Mouse (Mus musculus): ENCODE measurements around the gene Nkapd1. TPM values are rescaled to one million over a fixed set of nuclear protein-coding genes. Genes with fewer than 3 reads are reported as not detected.

Gene Nkapd1
- polyA plus RNA-seq, 1 experiment from 2014 or later = 25.7 TPM

- ATAC-seq (replicated peaks; ENCODE audit: low FRiP score, low read depth) (no peak), DNase-seq (ENCODE audit: low spot score) (no peak)
- H3K4me1 ChIP-seq (replicated peaks; ENCODE audit: insufficient read depth, low read length) = no peaks in the 10 kb centered on the region
- no peak within 1 kb of the TSS for H3K27ac ChIP-seq
- no peak within 1 kb of the TSS for H3K4me2 ChIP-seq (ENCODE audit: low read length)
- TF ChIP-seq CTCF (IDR thresholded peaks at IDR 0.05; ENCODE audit: low read depth) = no peak
- 88% methylated on average over 38 of the region's 38 CpGs for WGBS
- no peaks in the 10 kb centered on the region for H3K27me3 ChIP-seq (ENCODE audit: insufficient read depth, low read length)
- H3K9ac ChIP-seq (ENCODE audit: low read depth, low read length) = no peak within 1 kb of the TSS
- H3K4me3 ChIP-seq (replicated peaks; ENCODE audit: low read depth, low read length) = no peak within 1 kb of the TSS
- no peaks in the 10 kb centered on the region for H3K36me3 ChIP-seq (ENCODE audit: insufficient read depth, low read length)
- H3K9me3 ChIP-seq (replicated peaks; ENCODE audit: low read length) = no peaks in the 10 kb centered on the region
Observed at GRCm38 (mm10) chr9:50561145-50561917, 55.9 kb downstream of the Nkapd1 start, which contains the start of gene Tex12. Gene Tex12 (minus strand): TSS chr9:50561325.

Other genes with a start within 250 kb of the Nkapd1 start
- gene Plet1, start 122.9 kb downstream of the Nkapd1 start, polyA plus RNA-seq (2015; fragmentation: Nextera tagmentation; extraction: Ambion mirVana) = 53.4 and 54.5 TPM in 2 replicates
- 133 and 139 TPM in 2 replicates for gene Pts, start 88.7 kb downstream of the Nkapd1 start, polyA plus RNA-seq (2015; fragmentation: Nextera tagmentation; extraction: Ambion mirVana)
- gene Il18, start 62.6 kb downstream of the Nkapd1 start, polyA plus RNA-seq (2015; fragmentation: Nextera tagmentation; extraction: Ambion mirVana) = 3.7 and 5.2 TPM in 2 replicates
- gene Bco2, start 62.3 kb downstream of the Nkapd1 start, polyA plus RNA-seq (2015; fragmentation: Nextera tagmentation; extraction: Ambion mirVana) = 0.17 and 0.27 TPM in 2 replicates
- not detected in 2 replicates for gene Tex12, start 56.1 kb downstream of the Nkapd1 start, polyA plus RNA-seq (2015; fragmentation: Nextera tagmentation; extraction: Ambion mirVana)
- gene Sdhd, start 13.7 kb downstream of the Nkapd1 start, polyA plus RNA-seq (2015; fragmentation: Nextera tagmentation; extraction: Ambion mirVana) = 599 and 602 TPM in 2 replicates
- gene Timm8b, start 13.6 kb downstream of the Nkapd1 start, polyA plus RNA-seq (2015; fragmentation: Nextera tagmentation; extraction: Ambion mirVana) = 406 and 483 TPM in 2 replicates
- 5.7 and 7.1 TPM in 2 replicates for gene Pih1d2, start 143 bp downstream of the Nkapd1 start, polyA plus RNA-seq (2015; fragmentation: Nextera tagmentation; extraction: Ambion mirVana)
- gene Dlat, start 42.3 kb upstream of the Nkapd1 start, polyA plus RNA-seq (2015; fragmentation: Nextera tagmentation; extraction: Ambion mirVana) = 84.6 and 86.5 TPM in 2 replicates
- 7.3 and 7.5 TPM in 2 replicates for gene Dixdc1, start 122.1 kb upstream of the Nkapd1 start, polyA plus RNA-seq (2015; fragmentation: Nextera tagmentation; extraction: Ambion mirVana)
- gene 2310030G06Rik, start 129.1 kb upstream of the Nkapd1 start, polyA plus RNA-seq (2015; fragmentation: Nextera tagmentation; extraction: Ambion mirVana) = 26.8 and 27.1 TPM in 2 replicates
- 198 and 233 TPM in 2 replicates for gene Cryab, start 133.9 kb upstream of the Nkapd1 start, polyA plus RNA-seq (2015; fragmentation: Nextera tagmentation; extraction: Ambion mirVana)
- gene Hspb2, start 134.9 kb upstream of the Nkapd1 start, polyA plus RNA-seq (2015; fragmentation: Nextera tagmentation; extraction: Ambion mirVana) = 5.5 and 7.4 TPM in 2 replicates
- 7.9 and 9.3 TPM in 2 replicates for gene Fdxacb1, start 150.8 kb upstream of the Nkapd1 start, polyA plus RNA-seq (2015; fragmentation: Nextera tagmentation; extraction: Ambion mirVana)
- gene Alg9, start 157.6 kb upstream of the Nkapd1 start, polyA plus RNA-seq (2015; fragmentation: Nextera tagmentation; extraction: Ambion mirVana) = 24.8 and 28.9 TPM in 2 replicates
- gene 1110032A03Rik, start 158.1 kb upstream of the Nkapd1 start, polyA plus RNA-seq (2015; fragmentation: Nextera tagmentation; extraction: Ambion mirVana) = 56.6 and 62.9 TPM in 2 replicates
- gene Ppp2r1b, start 227.8 kb upstream of the Nkapd1 start, polyA plus RNA-seq (2015; fragmentation: Nextera tagmentation; extraction: Ambion mirVana) = 36.6 and 43.6 TPM in 2 replicates